Mouse (Mus musculus): ENCODE results near the gene Cdkl3. TPM values are rescaled to one million over a fixed set of nuclear protein-coding genes. Genes with fewer than 3 reads are reported as not detected.

Cdkl3 gene
- polyA plus RNA-seq (2014; fragmentation: Nextera tagmentation; extraction: Ambion mirVana) = 5.3 and 6.2 TPM in 2 replicates

DNA sequence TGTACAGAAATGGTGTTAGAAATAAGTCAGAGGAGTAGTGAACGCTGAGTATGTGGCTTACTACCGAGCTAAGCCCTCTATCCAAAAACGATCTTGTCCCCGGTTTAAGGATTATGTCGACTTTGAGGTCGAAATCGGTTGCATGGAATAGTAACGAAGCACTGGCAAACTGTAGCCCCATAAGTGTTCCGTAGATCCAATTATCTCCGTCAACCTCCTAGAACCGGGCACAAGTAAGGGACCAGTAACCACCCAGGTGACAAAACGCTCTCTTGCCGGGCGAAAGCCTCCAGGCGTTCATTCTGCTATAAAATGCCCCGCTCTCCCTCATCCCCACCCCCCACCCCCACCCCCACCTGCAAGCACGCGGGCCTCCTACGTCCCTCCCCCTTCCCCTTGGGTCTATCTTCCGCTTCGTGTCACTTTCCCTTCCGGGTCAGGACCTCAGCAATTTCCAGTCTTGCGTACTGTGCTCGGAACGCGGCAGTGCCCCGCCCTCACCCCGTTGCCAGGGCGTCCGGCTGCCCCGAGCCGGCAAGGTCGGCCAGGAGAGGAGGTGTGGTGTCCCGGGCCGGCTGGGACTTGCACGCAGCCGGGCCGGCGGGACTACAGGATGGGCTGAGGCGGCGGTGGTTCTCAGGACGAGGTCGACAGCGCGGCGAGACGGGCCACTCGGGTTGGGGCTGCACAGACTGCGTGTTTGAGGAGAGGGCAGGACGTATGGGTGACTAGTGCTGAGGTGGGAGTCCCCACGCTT is at the start of gene Cdkl3:
TSS of gene Cdkl3 (plus strand) at position 450 of the 757 bp plus-strand sequence.
- Histone ChIP-seq H3K9ac (ENCODE audit: low read length) (peak within 1 kb of the TSS; percentile 73), H3K27me3 (replicated peaks; ENCODE audit: control insufficient read depth, insufficient read depth, low read length) (no peaks in the 10 kb centered on the region), H3K4me1 (replicated peaks; ENCODE audit: control insufficient read depth, insufficient read depth, low read length) (peaks cover 13% of the 10 kb centered on the region), H3K4me2 (ENCODE audit: low read length) (peak within 1 kb of the TSS; percentile 67), H3K27ac (ENCODE audit: low read depth) (peak within 1 kb of the TSS; percentile 86), H3K4me3 (ENCODE audit: low read depth, low read length) (peak within 1 kb of the TSS; percentile 83), H3K36me3 (ENCODE audit: control insufficient read depth, insufficient read depth, low read length) (no peaks in the 10 kb centered on the region), H3K9me3 (ENCODE audit: control insufficient read depth, low read length) (no peaks in the 10 kb centered on the region)
- ATAC-seq (replicated peaks; ENCODE audit: low FRiP score, low TSS enrichment, low read depth) (peak; percentile 88), DNase-seq (ENCODE audit: low spot score) (peak; percentile 91)
- under 1% methylated on average over 51 of the region's 51 CpGs for WGBS

DNA sequence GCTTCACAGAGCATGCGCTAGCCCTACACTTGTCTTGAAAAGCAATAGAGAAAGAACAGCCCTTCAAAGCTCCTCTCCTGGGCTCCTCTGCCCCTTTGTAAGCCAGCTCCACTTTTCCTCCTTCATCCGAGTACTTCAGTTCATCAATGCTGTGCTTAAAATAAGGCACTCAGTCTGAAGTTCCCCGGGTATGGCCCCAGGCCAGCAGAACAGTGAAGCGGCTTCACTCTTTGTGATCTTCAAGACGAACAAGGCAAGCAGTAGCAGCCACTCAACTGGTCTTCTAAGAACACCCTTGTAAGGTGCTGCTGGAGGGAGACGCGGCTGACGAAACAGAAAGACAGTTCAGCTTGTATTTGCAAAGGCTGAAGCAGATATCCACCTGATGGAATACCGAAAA is 47.9 kb upstream of the Cdkl3 start:
- Histone ChIP-seq H3K9me3 (ENCODE audit: control insufficient read depth, low read length) (no peaks in the 10 kb centered on the region), H3K9ac (ENCODE audit: low read length) (no peak overlapping the region), H3K4me2 (ENCODE audit: low read length) (no peak overlapping the region), H3K27ac (ENCODE audit: low read depth) (no peak overlapping the region), H3K36me3 (ENCODE audit: control insufficient read depth, insufficient read depth, low read length) (no peaks in the 10 kb centered on the region), H3K4me1 (replicated peaks; ENCODE audit: control insufficient read depth, insufficient read depth, low read length) (no peaks in the 10 kb centered on the region), H3K27me3 (replicated peaks; ENCODE audit: control insufficient read depth, insufficient read depth, low read length) (no peaks in the 10 kb centered on the region), H3K4me3 (ENCODE audit: low read depth, low read length) (no peak overlapping the region)
- ATAC-seq (replicated peaks; ENCODE audit: low FRiP score, low TSS enrichment, low read depth) = no peak
- WGBS = 73% methylated on average over 9 of the region's 9 CpGs
- DNase-seq (ENCODE audit: low spot score) = no peak

- WGBS = 89% methylated on average over 4 of the region's 4 CpGs
- no peak for DNase-seq (ENCODE audit: low spot score)
These were observed 46.3 kb upstream of the Cdkl3 start for GRCm38 (mm10) chr11:51957760-51958159.

GRCm38 (mm10) chr11:51959511-51959910 is 44.5 kb upstream of the Cdkl3 start:
- Histone ChIP-seq H3K36me3 (ENCODE audit: control insufficient read depth, insufficient read depth, low read length) (no peaks in the 10 kb centered on the region), H3K27me3 (replicated peaks; ENCODE audit: control insufficient read depth, insufficient read depth, low read length) (no peaks in the 10 kb centered on the region), H3K4me2 (ENCODE audit: low read length) (no peak overlapping the region), H3K9me3 (ENCODE audit: control insufficient read depth, low read length) (no peaks in the 10 kb centered on the region), H3K9ac (ENCODE audit: low read length) (no peak overlapping the region), H3K4me3 (ENCODE audit: low read depth, low read length) (no peak overlapping the region), H3K27ac (ENCODE audit: low read depth) (no peak overlapping the region), H3K4me1 (replicated peaks; ENCODE audit: control insufficient read depth, insufficient read depth, low read length) (no peaks in the 10 kb centered on the region)
- no peak for ATAC-seq (replicated peaks; ENCODE audit: low FRiP score, low TSS enrichment, low read depth)
- WGBS = 86% methylated on average over 5 of the region's 5 CpGs
- DNase-seq (ENCODE audit: low spot score) = no peak

More at GRCm38 (mm10) chr11:51957760-51958159, 46.3 kb upstream of the Cdkl3 start:
- no peaks in the 10 kb centered on the region for H3K4me1 ChIP-seq (replicated peaks; ENCODE audit: control insufficient read depth, insufficient read depth, low read length)
- H3K36me3 ChIP-seq (ENCODE audit: control insufficient read depth, insufficient read depth, low read length) = no peaks in the 10 kb centered on the region
- H3K4me2 ChIP-seq (ENCODE audit: low read length) = no peak overlapping the region
- no peak for ATAC-seq (replicated peaks; ENCODE audit: low FRiP score, low TSS enrichment, low read depth)
- H3K9ac ChIP-seq (ENCODE audit: low read length) = no peak overlapping the region
- no peak overlapping the region for H3K27ac ChIP-seq (ENCODE audit: low read depth)
- H3K27me3 ChIP-seq (replicated peaks; ENCODE audit: control insufficient read depth, insufficient read depth, low read length) = no peaks in the 10 kb centered on the region
- no peak overlapping the region for H3K4me3 ChIP-seq (ENCODE audit: low read depth, low read length)
- no peaks in the 10 kb centered on the region for H3K9me3 ChIP-seq (ENCODE audit: control insufficient read depth, low read length)

DNA sequence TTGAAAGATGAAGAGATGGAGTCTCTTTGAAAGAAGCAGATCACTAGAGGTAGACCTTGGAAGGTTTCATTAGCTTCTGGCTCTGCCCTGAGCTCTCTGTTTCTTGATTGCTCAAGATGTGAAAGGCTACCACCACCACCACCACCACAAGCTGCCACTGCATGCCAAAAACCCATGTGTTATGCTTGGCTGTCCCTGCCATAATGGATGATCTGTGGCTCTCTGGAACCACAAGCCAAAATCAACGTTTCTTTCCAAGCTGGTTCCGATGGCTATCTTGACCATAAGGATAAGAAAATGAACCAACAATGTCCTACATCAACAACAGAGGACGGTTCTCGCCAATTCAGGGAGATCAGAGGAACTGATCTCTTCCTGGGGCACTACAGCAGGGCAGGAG is 44.0 kb upstream of the Cdkl3 start:
- no peaks in the 10 kb centered on the region for H3K36me3 ChIP-seq (ENCODE audit: control insufficient read depth, insufficient read depth, low read length)
- no peak overlapping the region for H3K4me3 ChIP-seq (ENCODE audit: low read depth, low read length)
- no peaks in the 10 kb centered on the region for H3K27me3 ChIP-seq (replicated peaks; ENCODE audit: control insufficient read depth, insufficient read depth, low read length)
- no peaks in the 10 kb centered on the region for H3K9me3 ChIP-seq (ENCODE audit: control insufficient read depth, low read length)
- no peak overlapping the region for H3K27ac ChIP-seq (ENCODE audit: low read depth)
- 89% methylated on average over 4 of the region's 4 CpGs for WGBS
- no peak overlapping the region for H3K4me2 ChIP-seq (ENCODE audit: low read length)
- ATAC-seq (replicated peaks; ENCODE audit: low FRiP score, low TSS enrichment, low read depth) (no peak), DNase-seq (ENCODE audit: low spot score) (no peak)
- no peak overlapping the region for H3K9ac ChIP-seq (ENCODE audit: low read length)
- H3K4me1 ChIP-seq (replicated peaks; ENCODE audit: control insufficient read depth, insufficient read depth, low read length) = no peaks in the 10 kb centered on the region

DNA sequence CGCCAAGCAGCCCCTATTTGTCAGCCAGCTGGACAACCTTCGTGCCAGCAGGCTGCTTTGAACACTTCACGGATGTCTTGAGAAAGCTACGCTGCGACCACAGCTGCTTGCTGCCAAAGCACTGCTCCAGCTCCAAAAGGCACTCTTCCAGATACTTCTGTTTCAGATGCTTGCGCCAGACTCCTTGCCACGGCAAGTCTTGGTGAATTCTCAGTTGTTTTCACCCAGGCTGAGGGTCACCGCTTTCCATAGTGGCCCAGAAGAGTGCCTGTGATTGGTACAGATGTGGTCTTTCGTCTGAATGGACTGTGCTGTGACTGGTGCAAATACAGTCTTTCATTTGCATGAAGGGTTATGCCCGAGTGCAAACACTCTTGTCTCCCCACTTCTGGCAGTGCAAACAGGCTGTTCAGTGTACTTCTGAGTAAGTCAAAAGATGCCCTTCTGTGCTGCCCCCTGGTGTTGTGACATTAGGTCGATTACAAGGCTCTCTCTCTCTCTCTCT is 43.0 kb upstream of the Cdkl3 start:
- Histone ChIP-seq H3K9me3 (ENCODE audit: control insufficient read depth, low read length) (no peaks in the 10 kb centered on the region), H3K27me3 (replicated peaks; ENCODE audit: control insufficient read depth, insufficient read depth, low read length) (no peaks in the 10 kb centered on the region), H3K4me1 (replicated peaks; ENCODE audit: control insufficient read depth, insufficient read depth, low read length) (no peaks in the 10 kb centered on the region), H3K9ac (ENCODE audit: low read length) (no peak overlapping the region), H3K36me3 (ENCODE audit: control insufficient read depth, insufficient read depth, low read length) (no peaks in the 10 kb centered on the region), H3K27ac (ENCODE audit: low read depth) (no peak overlapping the region), H3K4me3 (ENCODE audit: low read depth, low read length) (no peak overlapping the region), H3K4me2 (ENCODE audit: low read length) (no peak overlapping the region)
- ATAC-seq (replicated peaks; ENCODE audit: low FRiP score, low TSS enrichment, low read depth) = no peak
- DNase-seq (ENCODE audit: low spot score) = no peak
- 66% methylated on average over 11 of the region's 11 CpGs for WGBS

DNA sequence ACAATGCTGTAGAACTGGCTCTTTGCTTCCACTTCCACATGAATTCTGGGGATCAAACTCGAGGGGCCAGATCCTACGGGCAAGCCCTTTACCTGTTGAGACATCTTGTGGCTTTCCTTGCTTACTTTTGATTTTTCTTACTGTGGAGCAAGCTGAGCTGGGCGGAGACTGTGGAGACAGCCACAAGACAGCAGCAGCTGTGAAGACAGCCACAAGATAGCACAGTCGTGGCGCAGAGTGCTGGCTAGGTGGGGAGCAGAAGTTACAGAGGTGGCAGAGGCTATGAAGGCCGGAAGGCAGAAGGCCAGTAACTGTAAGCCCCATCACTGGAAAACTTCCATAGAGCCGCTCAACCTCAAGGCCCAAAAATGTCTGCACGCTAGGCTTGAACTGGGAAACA is 42.3 kb upstream of the Cdkl3 start:
- Histone ChIP-seq H3K27me3 (replicated peaks; ENCODE audit: control insufficient read depth, insufficient read depth, low read length) (no peaks in the 10 kb centered on the region), H3K9ac (ENCODE audit: low read length) (no peak overlapping the region), H3K4me2 (ENCODE audit: low read length) (no peak overlapping the region), H3K4me3 (ENCODE audit: low read depth, low read length) (no peak overlapping the region), H3K9me3 (ENCODE audit: control insufficient read depth, low read length) (no peaks in the 10 kb centered on the region), H3K36me3 (ENCODE audit: control insufficient read depth, insufficient read depth, low read length) (no peaks in the 10 kb centered on the region), H3K27ac (ENCODE audit: low read depth) (no peak overlapping the region), H3K4me1 (replicated peaks; ENCODE audit: control insufficient read depth, insufficient read depth, low read length) (no peaks in the 10 kb centered on the region)
- 89% methylated on average over 8 of the region's 8 CpGs for WGBS
- no peak for DNase-seq (ENCODE audit: low spot score)
- ATAC-seq (replicated peaks; ENCODE audit: low FRiP score, low TSS enrichment, low read depth) = no peak

DNA sequence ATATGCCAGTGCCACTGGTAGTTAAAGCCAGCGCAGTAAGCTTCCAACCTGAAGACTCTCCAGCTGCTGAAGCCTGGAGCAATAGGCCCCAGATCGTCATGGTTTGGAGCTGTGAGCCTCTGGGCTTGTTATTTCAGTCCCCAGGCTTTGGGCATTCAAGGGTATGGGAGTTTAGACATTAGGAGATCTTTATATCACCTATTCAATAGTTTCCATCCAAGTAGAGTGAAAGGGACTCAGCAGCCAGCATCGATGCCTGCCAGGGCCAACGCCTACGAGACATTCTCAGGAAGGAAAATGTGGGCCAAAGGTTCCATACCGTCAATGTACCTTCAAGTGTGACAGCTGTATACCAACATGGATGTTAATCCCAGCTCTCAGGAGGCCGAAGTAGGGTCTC is 41.7 kb upstream of the Cdkl3 start:
- H3K9me3 ChIP-seq (ENCODE audit: control insufficient read depth, low read length) = no peaks in the 10 kb centered on the region
- 94% methylated on average over 7 of the region's 7 CpGs for WGBS

DNA sequence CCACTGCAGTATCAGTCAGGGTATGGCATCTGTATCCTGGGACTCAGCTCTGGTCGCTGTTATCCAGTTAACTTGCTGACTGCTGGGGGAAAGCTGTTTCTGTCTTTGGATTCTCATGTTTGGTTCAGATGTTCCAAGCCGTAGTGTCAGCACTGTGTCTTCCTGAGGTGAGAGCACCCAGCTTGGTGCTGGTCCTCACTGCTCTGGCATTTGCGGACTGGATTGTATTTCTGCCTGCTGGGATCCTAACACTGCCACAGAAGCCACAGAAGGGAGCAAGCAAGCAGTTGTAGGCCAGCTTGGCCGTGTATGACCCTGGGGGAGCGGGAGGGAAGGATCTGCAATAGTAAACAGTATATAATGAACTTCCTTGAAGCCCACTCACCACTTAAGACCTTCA is 37.4 kb upstream of the Cdkl3 start:
- Histone ChIP-seq H3K9ac (ENCODE audit: low read length) (no peak overlapping the region), H3K4me2 (ENCODE audit: low read length) (no peak overlapping the region), H3K9me3 (ENCODE audit: control insufficient read depth, low read length) (no peaks in the 10 kb centered on the region), H3K4me3 (ENCODE audit: low read depth, low read length) (no peak overlapping the region), H3K4me1 (replicated peaks; ENCODE audit: control insufficient read depth, insufficient read depth, low read length) (peaks cover 5% of the 10 kb centered on the region), H3K27ac (ENCODE audit: low read depth) (no peak overlapping the region), H3K27me3 (replicated peaks; ENCODE audit: control insufficient read depth, insufficient read depth, low read length) (no peaks in the 10 kb centered on the region), H3K36me3 (ENCODE audit: control insufficient read depth, insufficient read depth, low read length) (peaks cover 19% of the 10 kb centered on the region)
- 74% methylated on average over 5 of the region's 5 CpGs for WGBS
- no peak for DNase-seq (ENCODE audit: low spot score)
- ATAC-seq (replicated peaks; ENCODE audit: low FRiP score, low TSS enrichment, low read depth) = no peak

More for the DNA sequence above, 41.7 kb upstream of the Cdkl3 start:
- DNase-seq (ENCODE audit: low spot score) = no peak
- Histone ChIP-seq H3K4me2 (ENCODE audit: low read length) (no peak overlapping the region), H3K36me3 (ENCODE audit: control insufficient read depth, insufficient read depth, low read length) (no peaks in the 10 kb centered on the region), H3K4me1 (replicated peaks; ENCODE audit: control insufficient read depth, insufficient read depth, low read length) (no peaks in the 10 kb centered on the region), H3K27ac (ENCODE audit: low read depth) (no peak overlapping the region), H3K4me3 (ENCODE audit: low read depth, low read length) (no peak overlapping the region), H3K9ac (ENCODE audit: low read length) (no peak overlapping the region), H3K27me3 (replicated peaks; ENCODE audit: control insufficient read depth, insufficient read depth, low read length) (no peaks in the 10 kb centered on the region)
- no peak for ATAC-seq (replicated peaks; ENCODE audit: low FRiP score, low TSS enrichment, low read depth)

All from intestine, embryonic 14.5 days (tissue).